Mouse (Mus musculus): ENCODE results near the gene Gpr146. TPM values are rescaled to one million over a fixed set of nuclear protein-coding genes. Genes with fewer than 3 reads are reported as not detected.
"Not testable (repeated sequence)": the region's sequence is repeated elsewhere in the genome, so short reads cannot be mapped to it uniquely, and the experiment has no call there.

The Gpr146 gene
- total RNA-seq, 2 experiments from 2014 or later: 41.8 to 46.5 TPM

DNA sequence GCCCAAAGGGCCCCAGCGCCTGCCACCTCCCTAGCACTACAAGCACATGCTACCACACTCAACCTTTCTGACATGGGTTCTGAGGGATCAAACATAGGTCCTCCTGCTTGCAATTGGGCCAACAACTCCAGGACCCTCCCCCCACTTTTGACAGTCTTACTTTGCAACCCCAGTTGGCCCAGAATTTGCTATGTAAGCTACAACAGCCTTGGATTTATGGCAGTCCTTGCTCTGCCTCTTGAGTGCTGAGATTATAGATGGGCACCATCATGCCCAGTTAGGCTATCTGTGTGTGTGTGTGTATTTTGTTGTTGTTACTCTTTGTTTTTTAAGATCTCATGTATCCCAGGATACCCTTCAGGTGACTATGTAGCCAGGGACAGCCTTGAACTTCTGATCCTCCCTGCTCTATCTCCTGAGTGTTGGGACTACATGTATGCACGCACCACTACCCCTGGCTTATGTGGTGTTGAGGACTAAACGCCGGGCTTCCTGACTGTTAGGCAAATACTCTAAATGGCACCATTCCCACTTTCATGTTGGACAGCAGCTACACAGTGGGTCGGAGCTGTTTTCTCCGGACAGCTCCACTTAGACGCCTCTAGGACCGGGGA lies 2.4 kb downstream of the Gpr146 start:
- intact Hi-C loops (cut with DNase I): no loop called here
- no peak for DNase-seq

GRCm38 (mm10) chr5:139380385-139381248 lies 3.1 kb downstream of the Gpr146 start:
- DNase-seq: peak; percentile 97 to 98
- intact Hi-C loops (cut with DNase I): no loop called here

DNA sequence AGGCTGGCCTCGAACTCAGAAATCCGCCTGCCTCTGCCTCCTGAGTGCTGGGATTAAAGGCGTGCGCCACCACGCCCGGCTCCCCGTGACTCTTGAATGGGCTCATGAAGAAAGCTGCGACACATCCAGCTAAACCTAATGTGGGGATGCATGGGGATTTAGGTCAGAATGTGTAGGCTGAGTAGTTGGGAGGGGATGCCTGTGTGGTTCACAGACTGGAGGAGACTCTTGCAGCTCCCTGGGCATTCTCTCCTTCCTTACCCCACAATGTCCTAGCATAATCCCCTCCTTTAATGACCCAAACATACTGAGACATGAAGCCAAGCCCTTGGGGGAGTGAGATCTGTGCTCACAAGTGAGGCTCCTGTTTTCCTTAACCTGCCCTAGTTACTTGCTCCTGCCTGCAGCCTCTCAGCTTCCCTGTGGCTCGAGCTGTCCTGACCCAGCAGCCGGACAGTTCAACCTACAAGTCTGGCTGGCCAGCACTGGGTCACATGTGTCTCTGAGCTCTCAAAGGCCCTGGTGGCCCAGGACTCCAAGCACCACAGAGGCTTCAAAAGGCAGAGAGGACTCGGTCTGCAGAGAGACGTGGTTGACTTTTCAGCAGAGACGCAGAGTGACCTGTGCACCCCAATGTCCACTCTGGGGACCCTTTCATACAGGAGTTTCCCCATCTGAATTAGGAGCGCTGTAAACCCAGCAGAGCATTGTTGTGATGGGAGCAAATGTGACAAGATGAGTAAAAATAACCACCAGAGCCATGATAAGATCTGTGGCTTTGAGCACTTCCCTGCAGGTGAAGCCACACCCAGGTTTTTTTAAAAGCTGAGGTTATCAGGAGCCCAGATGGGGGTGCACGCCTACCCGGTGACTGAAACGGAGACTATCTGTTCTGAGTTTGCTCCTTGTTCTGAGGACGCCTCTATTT lies 4.4 kb downstream of the Gpr146 start:
- no peak for DNase-seq
- intact Hi-C loops (cut with DNase I): loop anchor here (2.0 kb wide), 1 partner anchor 13 kb away; no protein-coding TSS in a partner anchor

DNA sequence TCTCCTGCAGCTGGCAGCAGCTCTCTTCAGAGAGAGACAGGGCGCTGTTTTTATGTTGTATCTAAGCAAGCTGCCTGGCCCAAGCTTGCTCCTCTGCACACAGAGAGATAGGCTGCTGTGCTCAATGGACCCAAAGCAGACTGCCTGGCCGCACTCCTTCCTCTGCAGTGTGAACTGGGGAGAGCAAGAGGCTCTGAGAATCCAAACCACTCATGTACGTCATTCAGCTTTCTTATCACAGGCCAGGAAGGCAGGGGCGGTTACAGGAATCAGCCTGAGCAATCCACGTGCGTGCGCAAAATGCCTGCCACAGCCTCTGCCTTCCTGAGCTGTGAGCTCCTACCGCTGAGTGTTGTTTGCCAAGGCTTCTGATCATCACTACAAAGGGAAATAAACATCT lies 5.3 kb downstream of the Gpr146 start:
- intact Hi-C loops (cut with DNase I): loop anchor here (2.0 kb wide), 1 partner anchor 14 kb away; no protein-coding TSS in a partner anchor

GRCm38 (mm10) chr5:139383234-139383633 lies 5.7 kb downstream of the Gpr146 start:
- intact Hi-C loops (cut with DNase I): loop anchor here (2.0 kb wide), 1 partner anchor 14 kb away; no protein-coding TSS in a partner anchor
- no peak for DNase-seq

More for the DNA sequence above, 5.3 kb downstream of the Gpr146 start:
- peak; percentile 66 to 70 for DNase-seq

GRCm38 (mm10) chr5:139384531-139384930 lies 7.0 kb downstream of the Gpr146 start:
- no peak for DNase-seq
- intact Hi-C loops (cut with DNase I): no loop called here

DNA sequence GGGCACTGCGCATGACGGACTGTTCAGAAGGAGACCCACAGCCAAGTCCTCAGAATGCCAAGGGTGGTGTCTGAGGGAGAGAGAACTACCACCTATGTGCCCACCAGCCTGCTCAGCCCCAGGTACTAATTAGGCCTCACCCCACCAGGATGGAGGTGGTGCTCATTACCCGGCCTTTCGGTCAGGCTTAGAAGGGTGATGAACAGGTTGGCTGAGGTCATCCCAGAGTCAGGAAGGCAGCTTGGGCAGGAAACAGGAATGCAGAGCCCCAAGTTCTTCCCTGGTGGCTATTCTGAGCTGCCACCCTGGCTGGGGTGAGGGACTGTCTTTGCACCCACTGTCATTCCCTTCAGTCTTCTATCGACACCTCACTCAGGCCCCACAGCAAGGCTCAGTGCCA lies 8.6 kb downstream of the Gpr146 start:
- intact Hi-C loops (cut with DNase I): no loop called here
- DNase-seq: no peak

DNA sequence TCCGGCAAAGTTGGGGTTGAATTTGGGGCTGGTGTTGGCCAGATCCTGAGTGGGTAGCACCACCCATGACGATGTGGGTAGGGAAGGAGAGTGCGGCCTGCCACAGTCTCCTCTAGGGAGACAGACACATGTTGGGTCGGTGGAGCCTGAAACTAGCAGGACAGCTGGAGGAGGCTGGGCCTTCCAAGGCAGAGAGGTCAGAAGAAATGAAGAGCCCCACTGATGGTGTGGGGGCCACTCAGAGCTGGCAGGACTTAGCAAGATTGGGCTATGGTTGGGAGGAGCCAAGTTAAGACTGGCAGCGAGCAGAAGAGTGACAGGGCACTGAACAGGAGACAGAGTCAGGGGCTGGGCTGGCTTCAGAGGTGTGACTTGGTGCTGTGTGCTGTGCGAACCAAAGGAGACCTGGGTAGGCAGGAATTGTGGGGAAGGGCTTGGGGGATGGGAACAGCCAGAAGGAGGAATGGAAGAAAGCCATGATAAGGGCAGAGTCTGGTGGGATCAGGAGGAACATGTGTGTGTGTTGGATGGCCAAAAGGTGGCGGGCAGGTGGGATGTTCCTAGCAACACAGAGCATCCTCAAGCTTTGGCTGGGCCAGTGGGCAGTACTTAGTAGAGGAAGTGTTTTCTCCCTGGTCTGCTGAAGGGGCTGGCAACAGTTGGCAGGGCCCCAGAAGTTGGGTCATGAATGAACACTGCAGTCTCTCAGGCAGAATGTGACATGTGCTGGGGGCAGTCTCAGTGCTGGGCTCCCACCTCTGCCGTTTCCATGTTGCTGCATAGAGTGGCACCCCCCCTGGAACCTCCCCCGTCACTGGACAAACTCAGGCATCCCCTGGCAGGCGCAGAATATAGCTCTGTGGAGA lies 10.1 kb downstream of the Gpr146 start:
- no peak for DNase-seq
- intact Hi-C loops (cut with DNase I): no loop called here

DNA sequence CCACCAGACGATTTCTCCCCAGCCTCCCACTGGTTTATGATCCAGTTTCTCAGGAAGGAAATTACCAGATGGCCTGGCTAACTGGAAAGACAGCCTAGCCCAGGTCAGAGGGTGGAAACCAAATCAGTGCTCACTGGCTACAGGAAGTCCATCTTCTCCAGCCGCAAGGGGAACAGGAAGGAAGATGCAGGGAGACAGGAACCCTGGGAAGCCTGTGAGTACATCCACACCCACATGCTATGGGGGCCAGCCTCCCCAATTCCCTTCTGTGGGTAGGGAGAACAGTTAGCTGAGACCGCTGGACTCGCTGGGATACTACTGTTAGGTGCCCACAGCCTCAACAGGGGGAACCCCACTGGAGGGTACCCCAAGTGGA lies 10.7 kb downstream of the Gpr146 start:
- intact Hi-C loops (cut with DNase I): no loop called here
- no peak for DNase-seq

DNA sequence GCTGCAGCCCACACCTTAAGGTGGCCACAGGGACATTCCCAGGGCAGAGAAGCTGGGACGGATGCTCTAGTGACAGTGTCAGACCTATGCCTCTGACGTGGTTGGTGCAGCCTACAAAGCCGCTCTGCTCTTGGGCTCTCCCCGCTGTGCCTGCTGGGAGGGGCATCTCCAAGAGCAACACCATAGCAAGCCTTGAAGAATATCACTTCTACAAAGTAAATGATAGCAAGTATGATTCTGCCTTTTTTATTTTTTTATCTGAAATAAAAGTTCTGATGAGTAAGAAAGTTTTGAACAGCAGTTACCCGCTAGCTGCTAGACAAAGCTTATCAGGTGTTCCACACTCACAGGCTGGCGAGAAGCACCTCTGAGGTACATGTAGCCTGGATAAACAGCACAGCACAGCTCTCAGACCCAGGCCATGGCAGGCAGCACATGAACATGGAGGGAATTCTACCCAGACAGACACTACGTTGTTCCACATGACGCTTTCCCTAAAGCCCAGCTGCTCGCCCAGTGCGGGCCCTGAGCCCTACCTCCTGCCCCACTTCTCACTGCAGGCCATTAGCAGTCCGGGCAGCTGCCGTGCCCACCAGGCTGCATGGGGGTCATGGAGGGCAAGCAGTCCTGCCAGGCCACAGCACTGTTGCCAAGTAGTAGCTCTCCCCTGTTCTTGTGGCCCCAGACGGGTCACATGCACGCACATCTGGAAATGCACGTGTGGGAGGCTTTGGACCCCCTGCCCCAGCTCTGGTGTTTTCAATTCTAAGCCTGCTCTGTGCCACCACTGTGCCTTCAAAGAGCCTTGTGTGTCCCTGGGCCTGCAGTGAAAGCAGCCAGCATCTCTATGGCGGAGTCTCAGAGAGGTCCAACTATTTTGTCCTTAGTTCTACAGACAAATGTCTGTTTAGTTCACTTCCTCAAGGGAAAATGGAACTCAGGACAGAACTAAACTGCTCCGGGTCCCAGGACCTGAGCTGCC lies 11.5 kb downstream of the Gpr146 start:
- no peak for DNase-seq

GRCm38 (mm10) chr5:139389676-139390061 lies 12.2 kb downstream of the Gpr146 start:
- DNase-seq: peak; percentile 73 to 74
- intact Hi-C loops (cut with DNase I): no loop called here

More for the DNA sequence above, 11.5 kb downstream of the Gpr146 start:
- intact Hi-C loops (cut with DNase I): no loop called here

DNA sequence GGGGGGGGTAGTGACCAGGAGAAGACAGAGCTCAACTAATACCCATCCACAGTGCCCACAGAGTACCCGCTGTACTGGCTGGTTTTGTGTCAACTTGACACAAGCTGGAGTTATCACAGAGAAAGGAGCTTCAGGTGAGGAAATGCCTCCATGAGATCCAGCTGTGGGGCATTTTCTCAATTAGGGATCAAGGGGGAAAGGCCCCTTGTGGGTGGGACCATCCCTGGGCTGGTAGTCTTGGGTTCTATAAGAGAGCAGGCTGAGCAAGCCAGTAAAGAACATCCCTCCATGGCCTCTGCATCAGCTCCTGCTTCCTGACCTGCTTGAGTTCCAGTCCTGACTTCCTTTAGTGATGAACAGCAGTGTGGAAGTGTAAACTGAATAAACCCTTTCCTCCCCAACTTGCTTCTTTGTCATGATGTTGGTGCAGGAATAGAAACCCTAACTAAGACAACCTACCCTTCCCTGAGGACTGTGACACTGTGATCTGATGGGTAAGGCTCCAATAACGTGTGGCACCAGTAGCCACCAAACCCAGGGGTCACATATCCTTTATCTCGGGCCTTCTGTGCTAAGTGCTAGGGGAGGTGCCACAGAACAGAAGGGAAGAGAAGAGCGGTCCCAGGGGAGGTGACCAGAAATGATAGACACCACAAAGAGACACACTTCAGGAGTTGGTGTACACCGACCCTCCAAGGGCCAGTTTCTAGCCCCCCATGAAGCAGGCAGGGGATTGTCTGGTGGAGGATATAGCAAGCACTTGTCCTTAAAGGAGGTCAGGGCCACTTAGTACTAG lies 13.0 kb downstream of the Gpr146 start:
- intact Hi-C loops (cut with DNase I); DNase-seq: not testable (repeated sequence)

DNA sequence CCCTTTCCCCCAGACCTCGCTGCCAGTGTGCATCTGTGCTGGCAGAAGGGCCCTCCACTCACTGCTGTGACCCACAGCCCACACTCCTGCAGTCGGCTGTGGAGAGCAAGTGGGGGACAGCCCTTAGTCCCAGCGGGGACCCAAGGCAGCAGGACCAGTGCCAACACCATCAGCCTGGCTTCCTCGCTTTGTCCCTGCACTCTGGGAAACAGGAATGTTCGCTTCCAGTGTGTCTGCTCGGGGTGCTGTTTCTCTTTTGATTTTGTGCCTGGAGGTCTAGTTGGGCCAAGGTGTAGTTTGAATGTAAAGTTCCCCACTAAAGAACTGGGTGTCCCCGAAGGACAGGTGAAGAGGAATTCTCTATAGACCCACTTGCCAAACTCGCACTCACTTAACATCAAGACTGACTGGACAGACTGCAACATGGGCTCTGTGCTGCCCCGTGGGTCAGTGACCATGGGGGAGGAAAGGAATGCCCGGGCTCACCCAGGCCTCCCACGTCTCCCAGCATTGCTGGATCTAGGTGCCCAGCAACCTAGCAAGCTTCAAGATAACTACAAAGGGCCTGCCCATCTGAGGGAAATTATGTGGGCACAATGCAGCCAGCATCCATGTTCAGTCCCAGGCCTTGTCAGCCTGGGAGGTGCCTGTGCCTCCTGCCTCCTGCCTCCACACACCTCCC lies 14.0 kb downstream of the Gpr146 start:
- intact Hi-C loops (cut with DNase I): no loop called here
- DNase-seq: peak; percentile 54 to 57

DNA sequence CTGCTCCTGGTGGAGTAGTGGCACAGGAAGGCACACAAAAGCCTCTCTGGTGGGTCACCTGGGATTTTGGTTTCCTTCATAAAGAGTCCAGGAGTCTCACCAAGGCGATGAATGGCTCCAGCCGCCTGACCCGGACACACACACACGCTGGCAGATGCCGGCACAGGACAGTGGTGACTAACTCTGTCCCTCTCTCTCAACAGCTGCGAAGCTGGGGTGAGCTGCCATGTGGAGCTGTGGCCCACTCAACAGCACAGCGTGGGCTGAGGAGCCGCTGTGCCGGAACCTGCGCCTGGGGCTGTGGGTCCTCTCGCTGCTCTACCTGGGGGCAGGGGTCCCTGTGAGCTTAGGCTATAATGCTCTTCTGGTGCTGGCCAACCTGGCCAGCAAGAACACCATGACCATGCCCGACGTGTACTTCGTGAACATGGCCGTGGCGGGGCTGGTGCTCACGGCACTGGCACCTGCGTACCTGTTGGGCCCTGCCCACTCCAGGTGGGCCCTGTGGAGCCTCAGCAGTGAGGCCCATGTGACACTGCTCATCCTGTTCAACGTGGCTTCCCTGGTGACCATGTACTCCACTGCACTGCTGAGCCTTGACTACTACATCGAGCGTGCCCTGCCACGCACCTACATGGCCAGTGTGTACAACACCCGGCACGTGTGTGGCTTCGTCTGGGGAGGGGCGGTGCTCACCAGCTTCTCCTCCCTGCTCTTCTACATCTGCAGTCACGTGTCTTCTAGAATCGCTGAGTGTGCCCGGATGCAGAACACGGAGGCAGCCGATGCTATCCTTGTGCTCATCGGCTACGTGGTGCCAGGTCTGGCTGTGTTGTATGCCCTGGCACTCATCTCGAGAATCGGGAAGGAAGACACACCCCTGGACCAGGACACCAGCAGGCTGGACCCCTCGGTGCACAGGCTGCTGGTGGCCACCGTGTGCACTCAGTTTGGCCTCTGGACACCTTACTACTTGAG lies 15.0 kb downstream of the Gpr146 start:
- intact Hi-C loops (cut with DNase I): no loop called here
- DNase-seq: no peak

GRCm38 (mm10) chr5:139393197-139393588 lies 15.7 kb downstream of the Gpr146 start:
- intact Hi-C loops (cut with DNase I): no loop called here
- no peak for DNase-seq

DNA sequence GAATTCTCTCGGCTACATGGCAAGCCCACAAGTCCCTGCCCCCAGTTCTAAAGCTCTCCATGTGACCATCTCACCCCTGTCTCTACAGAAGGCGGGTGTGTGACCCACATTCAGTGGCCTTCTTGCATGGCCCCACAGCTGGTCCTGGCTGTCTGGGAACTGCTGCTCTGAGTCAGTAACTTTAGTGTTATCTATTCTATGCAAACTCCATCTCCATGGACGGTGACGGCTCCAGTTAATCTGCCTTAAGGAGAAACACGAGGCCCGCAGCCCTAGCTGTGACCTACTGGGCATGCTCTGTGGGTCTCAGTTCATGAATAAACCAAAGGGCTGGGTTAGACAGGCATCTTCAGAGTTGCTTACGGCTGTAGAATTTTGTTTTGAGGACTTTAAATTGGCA lies 16.9 kb downstream of the Gpr146 start:
- DNase-seq: no peak
- intact Hi-C loops (cut with DNase I): no loop called here
